Mouse (Mus musculus) CH12.LX (cell line): ENCODE measurements around the gene Kat14. TPM values are rescaled to one million over a fixed set of nuclear protein-coding genes. Genes with fewer than 3 reads are reported as not detected.

Experiments used
- DNase-seq: peaks from one replicate; pipeline ENCODE4 v3.0.0-alpha.2; 2013; ENCODE audit errors: extremely low read depth
- H3K27ac ChIP-seq: 2 replicates; pipeline ENCODE4 v1.5.1; 2012; ENCODE audit warnings: low read depth, mild to moderate bottlenecking, control low read depth, moderate library complexity; ENCODE audit not compliant: insufficient read depth
- H3K27me3 ChIP-seq: replicated peaks from 2 replicates; pipeline ENCODE3; 2012; ENCODE audit warnings: inconsistent platforms
- H3K36me3 ChIP-seq, 2 experiments: replicated peaks in 1 of 2; 2 replicates each; pipeline versions ENCODE3 to v1.6.1; 2012; ENCODE audit warnings: inconsistent platforms in 1 of 2, low read length in 1 of 2, mild to moderate bottlenecking in 1 of 2, mixed read lengths in 1 of 2, moderate library complexity in 1 of 2; ENCODE audit not compliant: control insufficient read depth in 1 of 2, insufficient read depth in 1 of 2
- H3K4me1 ChIP-seq, 2 experiments: 2 replicates each; pipeline ENCODE4 v1.6.1; 2012; ENCODE audit warnings: inconsistent platforms in 1 of 2, moderate library complexity in 1 of 2; ENCODE audit not compliant: insufficient read depth in 2 of 2, control insufficient read depth in 1 of 2
- H3K4me2 ChIP-seq: 2 replicates; pipeline ENCODE4 v1.6.1; 2012; ENCODE audit warnings: low read depth, mild to moderate bottlenecking, control low read depth; ENCODE audit not compliant: poor library complexity, insufficient read depth, severe bottlenecking
- H3K4me3 ChIP-seq, 3 experiments: fragments of 150-350 bp in 1 of 3; sonication (generic) in 1 of 3; replicated peaks in 1 of 3; 2 replicates each; pipeline versions ENCODE3 to v1.5.1; 2011 to 2012; ENCODE audit warnings: low read depth in 2 of 3, low read length in 2 of 3, mild to moderate bottlenecking in 2 of 3, moderate library complexity in 2 of 3, control low read depth in 1 of 3, improper control_type of control experiment in 1 of 3, inconsistent platforms in 1 of 3, mixed read lengths in 1 of 3; ENCODE audit not compliant: poor library complexity in 1 of 3
- H3K79me2 ChIP-seq: replicated peaks from 2 replicates; pipeline ENCODE4 v1.6.1; 2012; ENCODE audit warnings: mild to moderate bottlenecking, moderate library complexity; ENCODE audit not compliant: control insufficient read depth, poor library complexity, insufficient read depth, severe bottlenecking; ENCODE audit errors: extremely low read depth
- H3K9ac ChIP-seq: 2 replicates; pipeline ENCODE4 v1.6.1; 2012; ENCODE audit warnings: low read depth, mild to moderate bottlenecking, control low read depth, moderate library complexity; ENCODE audit not compliant: insufficient read depth
- H3K9me3 ChIP-seq: replicated peaks from 2 replicates; pipeline ENCODE3; 2012; ENCODE audit warnings: low read length, inconsistent platforms, mixed read lengths
- BHLHE40 ChIP-seq: IDR thresholded peaks from 2 replicates; pipeline ENCODE4 v1.6.1; 2011; ENCODE audit warnings: mild to moderate bottlenecking, low read depth, low read length, improper control_type of control experiment
- CHD2 ChIP-seq: IDR thresholded peaks from 2 replicates; pipeline ENCODE4 v1.6.1; 2011; ENCODE audit warnings: low read length, improper control_type of control experiment
- CTCF ChIP-seq, 2 experiments: IDR thresholded peaks in 1 of 2; conservative IDR thresholded peaks in 1 of 2; 2 replicates each; pipeline ENCODE4 v1.5.1; 2011 to 2012; ENCODE audit warnings: low read depth in 2 of 2, low read length in 2 of 2, improper control_type of control experiment in 1 of 2, inconsistent platforms in 1 of 2, mild to moderate bottlenecking in 1 of 2, moderate library complexity in 1 of 2
- ELF1 ChIP-seq: IDR thresholded peaks from 2 replicates; pipeline ENCODE4 v1.6.1; 2014; ENCODE audit warnings: low read depth, mild to moderate bottlenecking, inconsistent platforms, low read length, improper control_type of control experiment
- ETS1 ChIP-seq: conservative IDR thresholded peaks from 2 replicates; pipeline ENCODE4 v1.6.1; 2012; ENCODE audit warnings: low read depth, mild to moderate bottlenecking, inconsistent platforms, low read length, improper control_type of control experiment, moderate library complexity
- IRF4 ChIP-seq: IDR thresholded peaks from 2 replicates; pipeline ENCODE4 v1.6.1; 2014; ENCODE audit warnings: low read depth, mild to moderate bottlenecking, inconsistent platforms, low read length, improper control_type of control experiment
- JUN ChIP-seq: IDR thresholded peaks from 2 replicates; pipeline ENCODE4 v1.6.1; 2011; ENCODE audit warnings: low read depth, mild to moderate bottlenecking, low read length, improper control_type of control experiment, moderate library complexity; ENCODE audit not compliant: insufficient read depth
- JUND ChIP-seq: conservative IDR thresholded peaks from 2 replicates; pipeline ENCODE4 v1.6.1; 2011; ENCODE audit warnings: low read depth, low read length, improper control_type of control experiment
- KAT2A ChIP-seq: IDR thresholded peaks from 2 replicates; pipeline ENCODE4 v1.6.1; 2012; ENCODE audit warnings: low read length, improper control_type of control experiment, inconsistent platforms; ENCODE audit not compliant: insufficient replicate concordance
- MAZ ChIP-seq: IDR thresholded peaks from 2 replicates; pipeline ENCODE4 v1.6.1; 2012; ENCODE audit warnings: low read depth, mild to moderate bottlenecking, inconsistent platforms, low read length, improper control_type of control experiment, moderate library complexity
- MEF2A ChIP-seq: IDR thresholded peaks from 2 replicates; pipeline ENCODE4 v1.6.1; 2014; ENCODE audit warnings: low read depth, mild to moderate bottlenecking, inconsistent platforms, low read length, improper control_type of control experiment, borderline replicate concordance
- MXI1 ChIP-seq: IDR thresholded peaks from 2 replicates; pipeline ENCODE4 v1.6.1; 2011; ENCODE audit warnings: mild to moderate bottlenecking, low read depth, low read length, improper control_type of control experiment
- MYC ChIP-seq: IDR thresholded peaks from 2 replicates; pipeline ENCODE4 v1.6.1; 2011; ENCODE audit warnings: low read depth, mild to moderate bottlenecking, improper control_type of control experiment, low read length
- POLR2AphosphoS2 ChIP-seq: IDR thresholded peaks from 2 replicates; pipeline ENCODE4 v1.6.1; 2011; ENCODE audit warnings: low read depth, low read length, improper control_type of control experiment
- SMC3 ChIP-seq: IDR thresholded peaks from 2 replicates; pipeline ENCODE4 v1.6.1; 2011; ENCODE audit warnings: low read depth, low read length, improper control_type of control experiment
- TBP ChIP-seq: conservative IDR thresholded peaks from 2 replicates; pipeline ENCODE4 v1.6.1; 2011; ENCODE audit warnings: low read depth, low read length, improper control_type of control experiment
- UBTF ChIP-seq: IDR thresholded peaks from 2 replicates; pipeline ENCODE4 v1.6.1; 2012; ENCODE audit warnings: low read depth, mild to moderate bottlenecking, inconsistent platforms, low read length, improper control_type of control experiment, moderate library complexity
- USF2 ChIP-seq: conservative IDR thresholded peaks from 2 replicates; pipeline ENCODE4 v1.6.1; 2011; ENCODE audit warnings: low read depth, low read length, improper control_type of control experiment
- dilution Hi-C: fragments of 300-500 bp; cut with MboI; formaldehyde crosslinking; loops from 2 replicates; pipeline ENCODE4 v1.14.3; 2020; ENCODE audit warnings: low sequenced_read_pairs; ENCODE audit not compliant: extremely low pct_unique_long_range_greater_than_20kb, extremely low pct_ligation_motif_present
- in situ Hi-C: fragments of 300-500 bp; cut with MboI; formaldehyde crosslinking; loops from 3 replicates; pipeline ENCODE4 v1.14.3; 2019; ENCODE audit warnings: low sequenced_read_pairs, low pct_ligation_motif_present, low pct_unique_long_range_greater_than_20kb, mixed read lengths
- polyA plus RNA-seq: library from polyadenylated mRNA; unstranded; fragments of >175 nt; gene quantifications from 2 replicates; pipeline ENCODE4 v1.2.1, GENCODE M21; 2012; ENCODE audit warnings: low read depth; ENCODE audit not compliant: insufficient read length
- total RNA-seq, 2 experiments: library from RNA; depleted of rRNA; stranded (reverse); fragments of 300-350 nt in 1 of 2; fragments of >200 nt in 1 of 2; gene quantifications; 2 replicates each; pipeline ENCODE4 v1.2.3; 2012 to 2014

Gene Kat14
- total and polyA plus RNA-seq, 3 experiments: 25.7 to 54.4 (median 25.9) TPM

DNA sequence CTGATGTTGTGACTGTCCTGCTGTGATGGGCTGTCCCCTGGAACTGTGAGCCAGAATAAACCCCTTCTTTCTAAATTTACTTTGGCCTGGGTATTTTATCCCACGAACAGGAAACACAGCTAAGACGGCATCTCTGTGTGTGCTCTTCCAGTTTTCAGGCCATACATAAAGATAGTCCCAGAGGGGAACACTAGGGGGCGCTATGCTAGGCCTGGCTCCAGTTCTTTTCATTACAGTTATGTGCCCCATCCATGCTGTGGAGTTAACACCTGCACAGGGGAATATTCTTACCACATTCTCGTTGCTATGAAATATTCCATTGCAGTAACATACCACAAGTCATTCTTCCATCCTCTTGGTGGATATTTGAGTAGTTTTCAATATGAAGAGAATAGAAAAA lies 69.6 kb downstream of the Kat14 start:
- no peak overlapping the region for H3K27ac ChIP-seq
- no peak for TF ChIP-seq TBP
- TF ChIP-seq CTCF (conservative IDR thresholded peaks at IDR 0.05 in 1 of 2, IDR thresholded peaks at IDR 0.05 in 1 of 2; ENCODE audit: low read depth in 2 of 2, low read length in 2 of 2): peak; percentile 69 to 83
- peak; percentile 26 for TF ChIP-seq SMC3
- TF ChIP-seq MYC: no peak
- no peak for TF ChIP-seq MEF2A
- no peak for TF ChIP-seq ETS1
- TF ChIP-seq ELF1: no peak
- no peak for TF ChIP-seq UBTF
- TF ChIP-seq, all 38 proteins: peak for 2
- no peaks in the 10 kb centered on the region for H3K79me2 ChIP-seq
- H3K9ac ChIP-seq: no peak overlapping the region
- no peak overlapping the region for H3K4me3 ChIP-seq
- in situ Hi-C loops (no loop called here), dilution Hi-C loops (no loop called here)
- peak; percentile 37 for DNase-seq
- H3K27me3 ChIP-seq: no peaks in the 10 kb centered on the region
- H3K4me1 ChIP-seq: peaks cover 2 to 10% of the 10 kb centered on the region in 2 experiments; a peak in 3 of 4 replicates
- no peaks in the 10 kb centered on the region for H3K36me3 ChIP-seq
- no peaks in the 10 kb centered on the region for H3K9me3 ChIP-seq
- H3K4me2 ChIP-seq: no peak overlapping the region

DNA sequence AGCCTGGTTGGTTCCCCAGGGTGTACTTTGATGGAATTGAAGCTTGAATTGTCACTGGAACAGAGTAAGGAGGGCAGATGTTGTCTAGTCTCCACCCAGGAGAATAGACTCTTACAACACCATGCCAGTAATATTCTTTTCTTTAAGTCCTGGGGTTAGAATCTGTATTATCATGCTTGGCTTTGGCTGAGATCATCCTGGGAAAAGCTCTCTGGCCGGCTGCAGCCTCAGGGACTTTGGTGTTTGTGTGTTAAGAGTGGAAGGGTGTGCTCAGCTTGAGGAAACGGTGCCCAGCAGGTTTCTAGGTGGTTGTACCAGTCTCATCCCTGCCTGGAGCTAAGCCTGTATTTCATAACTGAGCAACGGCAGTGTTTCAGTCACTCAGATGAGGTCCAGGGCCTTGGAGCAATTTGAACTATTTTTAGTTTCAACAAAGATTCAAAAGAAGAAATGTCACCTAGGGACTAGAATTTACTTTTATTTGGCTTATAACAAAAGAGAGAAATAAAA lies 70.5 kb downstream of the Kat14 start:
- in situ Hi-C loops: no loop called here
- no peaks in the 10 kb centered on the region for H3K9me3 ChIP-seq
- no peaks in the 10 kb centered on the region for H3K79me2 ChIP-seq
- peaks cover 2 to 10% of the 10 kb centered on the region in 2 experiments; a peak in 3 of 4 replicates for H3K4me1 ChIP-seq
- no peak overlapping the region for H3K9ac ChIP-seq
- no peak for DNase-seq
- TF ChIP-seq MYC: no peak
- no peak for TF ChIP-seq BHLHE40
- no peak for TF ChIP-seq JUND
- no peak for TF ChIP-seq ETS1
- no peak for TF ChIP-seq USF2
- no peak for TF ChIP-seq MAZ
- TF ChIP-seq CHD2: no peak
- TF ChIP-seq SMC3: no peak
- TF ChIP-seq KAT2A: no peak
- TF ChIP-seq ELF1: no peak
- TF ChIP-seq TBP: no peak
- no peak for TF ChIP-seq CTCF (conservative IDR thresholded peaks at IDR 0.05 in 1 of 2, IDR thresholded peaks at IDR 0.05 in 1 of 2; ENCODE audit: low read depth in 2 of 2, low read length in 2 of 2)
- no peak for TF ChIP-seq MXI1
- TF ChIP-seq JUN: no peak
- TF ChIP-seq POLR2AphosphoS2: no peak
- TF ChIP-seq IRF4: no peak
- TF ChIP-seq MEF2A: no peak
- TF ChIP-seq, all 38 proteins: peak for 0
- Histone ChIP-seq H3K36me3 (no peaks in the 10 kb centered on the region), H3K4me2 (no peak overlapping the region), H3K4me3 (no peak overlapping the region), H3K27me3 (no peaks in the 10 kb centered on the region), H3K27ac (no peak overlapping the region)
- dilution Hi-C loops: no loop called here
